In the genomic region with DNA sequence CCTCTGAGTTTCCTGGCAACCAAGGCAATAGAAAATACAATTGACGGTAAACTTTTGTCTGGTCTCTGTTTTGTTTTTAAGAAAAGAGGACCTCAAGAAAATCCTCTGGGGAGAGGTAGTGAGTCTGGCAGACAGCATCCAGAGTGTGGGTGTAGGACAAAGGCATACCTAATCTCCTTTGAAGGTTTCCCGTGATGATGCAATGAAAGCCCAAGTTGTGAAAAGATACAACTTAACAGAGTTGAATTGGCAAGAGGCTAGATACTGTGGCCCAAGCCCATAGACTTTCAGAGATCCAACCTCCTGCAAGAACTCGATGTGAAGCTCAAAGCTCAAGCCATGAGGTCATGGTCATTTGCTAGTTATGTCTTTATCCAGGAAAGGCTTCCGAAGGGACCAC, we compare ENCODE assay signal across 29 mouse cellular contexts.
"Had no signal": no experiment of that assay in that cellular context is flagged by ENCODE, and none has a peak within 500 bp of the region (broad histone marks: within the 10 kb centered on the region; RNA-seq: fewer than 3 reads in every experiment).

No protein-coding gene starts in this region.

- H3K27me3 ChIP-seq: embryonic facial prominence, embryonic 12.5 days; embryonic facial prominence, embryonic 13.5 days; embryonic facial prominence, embryonic 15.5 days; forebrain, embryonic 12.5 days; forebrain, embryonic 13.5 days; forebrain, embryonic 15.5 days had no signal

- H3K27ac ChIP-seq: embryonic facial prominence, embryonic 10.5 days; embryonic facial prominence, embryonic 12.5 days; embryonic facial prominence, embryonic 13.5 days; embryonic facial prominence, embryonic 15.5 days; forebrain, embryonic 10.5 days; forebrain, embryonic 12.5 days; forebrain, embryonic 13.5 days; forebrain, embryonic 15.5 days; gastrocnemius, adult 2 months; heart, adult 2 months had no signal

- H3K36me3 ChIP-seq: embryonic facial prominence, embryonic 10.5 days; embryonic facial prominence, embryonic 12.5 days; embryonic facial prominence, embryonic 13.5 days; embryonic facial prominence, embryonic 15.5 days; forebrain, embryonic 10.5 days; forebrain, embryonic 12.5 days; forebrain, embryonic 15.5 days had no signal

- H3K9ac ChIP-seq: embryonic facial prominence, embryonic 12.5 days; embryonic facial prominence, embryonic 13.5 days; embryonic facial prominence, embryonic 15.5 days; forebrain, embryonic 12.5 days; forebrain, embryonic 13.5 days; forebrain, embryonic 15.5 days; forebrain, postnatal 0 days had no signal

- DNase-seq: cerebellum, adult 2 months; cerebellum, adult 8-10 months; cerebellum, adult 9-10 months; cerebellum, adult 9-11 months; cerebellum, postnatal 10 days; cerebellum, postnatal 14 days; cerebellum, postnatal 25 days; cerebellum, postnatal 36 days; embryo, embryonic 11 days; forebrain, postnatal 0 days; gastrocnemius, adult 2 months; gastrocnemius, postnatal 10 days; gastrocnemius, postnatal 14 days; gastrocnemius, postnatal 25 days; gastrocnemius, postnatal 36 days; heart, adult 11 months; heart, adult 18-20 months; heart, adult 2 months had no signal

- H3K9me3 ChIP-seq: embryonic facial prominence, embryonic 12.5 days; embryonic facial prominence, embryonic 13.5 days; embryonic facial prominence, embryonic 15.5 days; forebrain, embryonic 12.5 days; forebrain, embryonic 15.5 days had no signal

- H3K4me2 ChIP-seq: embryonic facial prominence, embryonic 12.5 days; embryonic facial prominence, embryonic 13.5 days; embryonic facial prominence, embryonic 15.5 days; forebrain, embryonic 12.5 days; forebrain, embryonic 13.5 days; forebrain, embryonic 15.5 days had no signal

- H3K4me1 ChIP-seq: embryonic facial prominence, embryonic 10.5 days; embryonic facial prominence, embryonic 12.5 days; embryonic facial prominence, embryonic 13.5 days; embryonic facial prominence, embryonic 15.5 days; forebrain, embryonic 12.5 days had no signal

- H3K4me3 ChIP-seq: embryonic facial prominence, embryonic 10.5 days; embryonic facial prominence, embryonic 12.5 days; embryonic facial prominence, embryonic 13.5 days; embryonic facial prominence, embryonic 15.5 days; erythroblast, embryonic 14.5 days; forebrain, embryonic 10.5 days; forebrain, embryonic 12.5 days; forebrain, embryonic 13.5 days; forebrain, embryonic 15.5 days; gastrocnemius, adult 2 months; heart, adult 2 months had no signal

- ATAC-seq: forebrain, embryonic 13.5 days; forebrain, embryonic 14.5 days; forebrain, embryonic 15.5 days; forebrain, embryonic 16.5 days; forebrain, postnatal 0 days had no signal
